Mouse (Mus musculus) bone marrow macrophage, adult 2 months (primary cell): ENCODE measurements around the gene Ptprd.

Source experiments
- CTCF ChIP-seq: IDR thresholded peaks from 2 replicates; pipeline ENCODE4 v1.5.1; 2012; ENCODE audit warnings: low read depth, mild to moderate bottlenecking, low read length, moderate library complexity
- POLR2A ChIP-seq: IDR thresholded peaks from 2 replicates; pipeline ENCODE4 v1.6.1; 2012; ENCODE audit warnings: mild to moderate bottlenecking, low read depth, low read length, borderline replicate concordance

- TF ChIP-seq POLR2A (no peak), CTCF (no peak)
Measured at GRCm38 (mm10) chr4:76451019-76451552, 1760.7 kb downstream of the Ptprd start.
